Mouse (Mus musculus): ENCODE measurements at regions not wholly inside any gene's neighbourhood (a gene's known extent, or its start where the extent isn't known, plus 50 kb on each side); places are given as distances from the start of the nearest gene placed in this dataset.
"Not testable (repeated sequence)": the region's sequence is repeated elsewhere in the genome, so short reads cannot be mapped to it uniquely, and the experiment has no call there.

GRCm38 (mm10) chr3:124156255-124156654 lies 164.4 kb upstream of the Tram1l1 start:
- no peak for DNase-seq (ENCODE audit: low read depth, low spot score)

DNA sequence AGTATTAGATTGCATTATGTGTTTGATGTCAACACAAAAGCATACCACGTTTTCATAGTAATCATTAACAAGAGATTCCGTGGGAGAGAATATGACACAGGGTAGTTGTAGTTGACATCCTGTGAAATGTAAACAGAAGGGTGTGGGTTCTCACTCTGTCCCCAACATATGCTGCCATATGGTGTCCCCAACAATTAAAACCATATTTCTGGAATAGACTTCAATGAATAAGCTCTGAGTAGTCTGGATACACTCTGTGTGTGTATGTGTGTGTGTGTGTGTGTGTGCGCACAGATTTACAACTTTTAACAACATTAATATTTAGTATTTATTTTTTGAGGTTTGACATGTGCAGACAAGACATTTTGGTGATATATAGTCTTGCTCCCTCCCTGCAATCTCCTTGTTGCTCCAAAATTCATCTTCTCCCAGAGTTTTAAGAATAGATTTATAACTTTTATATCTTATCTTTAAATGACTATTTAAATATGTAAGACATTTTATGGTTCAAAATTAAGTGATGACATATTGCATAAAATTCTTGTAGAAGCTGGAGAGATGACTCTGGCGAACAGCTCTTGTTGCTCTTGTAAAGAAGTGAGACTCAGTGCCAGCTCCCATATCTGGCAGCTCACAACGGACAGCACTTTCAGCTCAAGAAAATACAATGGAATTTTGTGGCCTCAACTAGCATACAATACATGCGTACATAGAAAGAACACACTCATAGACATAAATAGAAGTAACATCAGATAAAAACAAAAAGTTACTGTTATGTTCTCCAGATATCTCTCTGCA lies 162.6 kb upstream of the Tram1l1 start:
- no peak for DNase-seq (ENCODE audit: low read depth, low spot score)

GRCm38 (mm10) chr3:124193331-124193730 lies 127.3 kb upstream of the Tram1l1 start:
- DNase-seq (ENCODE audit: low read depth, low spot score): not testable (repeated sequence)

- not testable (repeated sequence) for DNase-seq (ENCODE audit: low read depth, low spot score)
Observed at GRCm38 (mm10) chr3:124200226-124200940, 120.3 kb upstream of the Tram1l1 start.

GRCm38 (mm10) chr3:124217131-124217530 lies 103.5 kb upstream of the Tram1l1 start:
- DNase-seq (ENCODE audit: low read depth, low spot score): peak; percentile 30

DNA sequence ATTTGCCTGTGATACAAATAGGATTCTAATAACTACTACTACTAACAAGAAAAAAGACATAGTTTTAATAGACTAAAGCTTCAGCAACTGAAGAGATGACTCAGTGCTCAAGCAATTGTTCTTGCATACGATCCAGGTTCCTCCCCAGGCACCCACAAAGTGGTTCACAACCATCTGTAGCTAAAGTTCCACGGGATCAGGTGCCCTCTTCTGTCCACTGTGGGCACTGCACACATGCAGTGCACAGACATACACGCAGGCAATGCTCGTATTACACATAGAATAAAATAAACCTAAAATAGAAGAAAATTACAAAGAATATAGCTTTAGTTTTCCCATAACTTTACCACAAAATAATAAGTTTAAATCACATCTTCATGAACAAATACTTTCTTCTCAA lies 94.7 kb upstream of the Tram1l1 start:
- DNase-seq (ENCODE audit: low read depth, low spot score): peak; percentile 36

- DNase-seq (ENCODE audit: low read depth, low spot score): no peak
Observed at GRCm38 (mm10) chr3:124227701-124228100, 93.0 kb upstream of the Tram1l1 start.

GRCm38 (mm10) chr3:124240936-124241733 lies 79.5 kb upstream of the Tram1l1 start:
- DNase-seq (ENCODE audit: low read depth, low spot score): no peak

DNA sequence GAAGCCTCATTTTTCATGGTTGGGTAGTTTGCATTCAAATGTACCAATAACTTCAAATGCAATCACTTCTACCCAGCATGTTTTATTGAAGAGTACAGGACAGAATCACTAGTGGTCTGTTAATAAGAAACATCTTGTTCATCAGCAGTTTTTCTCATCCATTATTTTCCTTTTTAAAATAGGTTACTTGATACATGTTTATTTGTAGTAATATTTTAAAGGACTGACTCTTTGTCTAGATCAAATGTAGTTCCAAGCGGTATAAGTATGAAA lies 79.0 kb upstream of the Tram1l1 start:
- no peak for DNase-seq (ENCODE audit: low read depth, low spot score)

- no peak for DNase-seq (ENCODE audit: low read depth, low spot score)
Observed at GRCm38 (mm10) chr3:124262150-124262549, 58.5 kb upstream of the Tram1l1 start.

- DNase-seq (ENCODE audit: low read depth, low spot score): no peak
Observed at GRCm38 (mm10) chr3:124266821-124267220, 53.8 kb upstream of the Tram1l1 start.

GRCm38 (mm10) chr3:124270506-124270905 lies 50.1 kb upstream of the Tram1l1 start:
- no peak for DNase-seq (ENCODE audit: low read depth, low spot score)
